Mouse (Mus musculus) activated CD4-positive, CD25-positive, alpha-beta regulatory T cell (primary cell): ENCODE results near the gene Gm11027. TPM values are rescaled to one million over a fixed set of nuclear protein-coding genes. Genes with fewer than 3 reads are reported as not detected.

Experiments used
- polyA plus RNA-seq, 2 experiments: library from polyadenylated mRNA; unstranded; fragments of 100-300 nt; shearing (Covaris generic); gene quantifications; one replicate each; pipeline ENCODE4 v1.2.1; 2017

The Gm11027 gene
- polyA plus RNA-seq, result not detected

DNA sequence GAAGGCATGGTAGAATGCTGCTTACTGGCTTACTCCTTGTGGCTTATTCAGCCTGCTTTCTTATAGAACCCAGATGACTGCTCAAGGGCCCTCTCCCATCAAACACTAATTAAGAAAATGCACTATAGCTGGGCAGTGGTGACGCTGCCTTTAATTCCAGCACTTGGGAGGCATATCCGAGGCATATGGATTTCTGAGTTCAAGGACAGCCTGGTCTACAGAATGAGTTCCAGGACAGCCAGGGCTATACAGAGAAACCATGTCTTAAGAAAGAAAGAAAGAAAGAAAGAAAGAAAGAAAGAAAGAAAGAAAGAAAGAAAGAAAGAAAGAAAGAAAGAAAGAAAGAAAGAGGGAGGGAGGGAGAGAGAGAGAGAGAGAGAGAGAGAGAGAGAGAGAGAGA is at the start of gene Gm11027:
Gm11027 (plus strand) TSS at position 301 of the 400 bp plus-strand sequence.

DNA sequence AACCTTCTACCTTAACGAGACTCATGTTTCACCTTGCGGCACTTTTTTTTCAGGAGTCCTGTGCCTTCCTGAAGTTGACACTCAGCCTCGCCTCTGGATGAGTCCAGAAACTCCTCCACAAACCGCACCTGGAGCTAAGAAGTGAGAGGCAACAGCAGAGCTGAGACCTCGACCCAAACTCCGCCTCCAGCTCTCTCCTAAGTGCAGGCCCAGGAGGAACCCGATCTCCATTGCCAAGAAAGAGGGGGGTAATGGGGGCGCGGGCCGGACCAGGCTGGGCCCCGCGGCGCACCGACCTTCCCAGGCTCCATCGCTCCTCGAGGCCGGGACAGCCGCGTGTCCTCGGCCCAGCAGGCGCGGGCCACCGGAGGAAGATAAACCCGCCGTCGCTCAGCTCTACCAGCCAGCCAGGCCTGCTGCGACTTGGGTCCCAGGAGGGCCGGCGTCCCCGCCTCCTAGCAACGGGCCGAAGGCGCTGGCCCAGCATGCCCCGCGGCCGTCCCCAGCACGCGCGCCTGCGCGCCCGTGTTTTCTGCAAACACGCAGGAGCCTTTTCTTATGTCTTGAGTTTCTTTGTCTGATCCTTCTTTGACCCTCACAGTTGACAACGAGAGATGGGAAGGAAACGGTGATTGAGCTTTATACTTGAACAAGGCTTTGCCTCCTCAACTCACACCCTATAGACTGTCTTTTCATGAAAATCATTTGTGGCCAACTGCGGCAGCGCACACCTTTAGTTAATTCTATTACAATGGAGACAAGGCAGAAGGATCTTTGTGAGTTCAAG is 12.4 kb upstream of the Gm11027 start, which contains the start of gene Wdr60:
Wdr60 (minus strand) TSS at position 468 of the 787 bp plus-strand sequence.

DNA sequence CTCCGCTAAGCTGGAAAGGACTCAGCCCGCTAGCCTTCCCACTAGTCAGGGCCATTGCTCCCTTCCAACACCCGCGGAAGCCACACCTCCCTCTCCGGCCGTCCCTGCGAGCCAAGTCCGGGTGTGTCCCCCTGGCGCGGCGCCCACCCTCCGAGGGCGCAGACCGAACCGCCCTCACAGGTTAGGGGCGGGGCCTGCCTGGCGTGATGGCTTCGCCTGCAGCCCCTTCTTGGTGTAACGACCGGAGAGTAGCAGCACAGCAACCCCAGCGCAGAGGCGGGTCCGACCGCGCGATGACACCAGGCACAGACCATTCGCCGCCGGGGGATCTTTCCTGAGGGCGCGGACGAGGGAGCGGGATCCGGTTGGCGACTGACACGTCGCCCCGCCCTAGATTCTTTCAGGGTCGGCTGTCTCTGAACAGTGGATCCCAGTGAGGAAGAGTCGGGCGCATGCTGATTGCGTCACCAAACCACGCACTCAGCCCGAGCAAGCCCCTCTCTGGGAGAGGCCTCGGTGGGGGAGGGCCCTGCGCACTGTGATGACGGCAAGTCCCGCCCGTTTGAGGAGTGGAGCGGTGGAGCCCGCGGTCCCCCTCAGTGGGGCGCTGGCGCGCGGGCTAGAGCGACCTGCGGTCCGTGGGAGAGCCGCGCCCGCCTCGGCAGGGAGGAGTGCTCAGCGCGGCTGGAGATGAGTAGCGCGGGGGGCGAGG is 5.6 kb downstream of the Gm11027 start, which contains the start of gene Esyt2:
Esyt2 (plus strand) TSS at position 544 of the 712 bp plus-strand sequence.

Other genes starting within 250 kb of the Gm11027 start
- gene Zfp386, start 227.7 kb upstream of the Gm11027 start, polyA plus RNA-seq, result 10 to 100 TPM; 37.1 to 45.1 TPM
- gene Vipr2, start 197.7 kb upstream of the Gm11027 start, polyA plus RNA-seq, result 1 to 10 TPM in 1 of 2 experiments, under 1 TPM in 1; 0.12 to 4.1 TPM
- 1 to 10 TPM in 1 of 2 experiments, under 1 TPM in 1; 0.82 to 1.9 TPM for gene Wdr60, start 12.4 kb upstream of the Gm11027 start, polyA plus RNA-seq
- 100 to 1,000 TPM; 106 to 169 TPM for gene Esyt2, start 5.8 kb downstream of the Gm11027 start, polyA plus RNA-seq
- gene Ncapg2, start 130.0 kb downstream of the Gm11027 start, polyA plus RNA-seq, result 10 to 100 TPM; 15.2 to 17.2 TPM
- gene Ptprn2, start 210.3 kb downstream of the Gm11027 start, polyA plus RNA-seq, result not detected